Mouse (Mus musculus): ENCODE data around the gene P2rx5. TPM values are rescaled to one million over a fixed set of nuclear protein-coding genes. Genes with fewer than 3 reads are reported as not detected.

The P2rx5 gene
- total and polyA plus RNA-seq, 3 experiments, result 0.21 to 0.83 (median 0.40) TPM

DNA sequence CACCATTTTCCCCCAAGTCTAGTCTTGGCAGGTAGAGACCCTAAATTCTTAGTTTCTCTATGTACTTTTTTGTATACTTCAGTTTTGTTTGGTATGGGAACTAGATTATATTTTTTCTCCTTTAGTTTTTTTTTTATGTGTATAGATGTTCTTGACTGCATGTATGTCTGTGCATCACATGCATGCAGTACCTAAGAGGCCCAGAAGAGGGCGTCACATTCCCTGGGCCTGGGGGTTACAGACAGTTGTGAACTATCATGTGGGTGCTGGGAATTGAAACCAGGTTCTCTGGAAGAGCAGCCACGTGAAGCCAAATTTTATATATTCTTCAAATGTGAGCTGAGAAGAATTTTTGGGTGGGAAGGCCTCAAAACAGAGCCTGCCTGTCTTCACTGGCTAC is 59.5 kb downstream of the P2rx5 start:
- Histone ChIP-seq H3K27me3 (replicated peaks) (peaks cover 20% of the 10 kb centered on the region), H3K4me1 (ENCODE audit: control insufficient read depth in 1 of 2, insufficient read depth in 2 of 2) (no peaks in the 10 kb centered on the region), H3K9me3 (replicated peaks; ENCODE audit: low read length) (peaks cover 5% of the 10 kb centered on the region), H3K4me2 (ENCODE audit: insufficient read depth, low read depth, poor library complexity, severe bottlenecking) (no peak overlapping the region), H3K27ac (ENCODE audit: insufficient read depth, low read depth) (no peak overlapping the region), H3K9ac (ENCODE audit: insufficient read depth, low read depth) (no peak overlapping the region), H3K79me2 (replicated peaks; ENCODE audit: control insufficient read depth, extremely low read depth, insufficient read depth, poor library complexity, severe bottlenecking) (no peaks in the 10 kb centered on the region), H3K4me3 (replicated peaks in 1 of 3; ENCODE audit: low read depth in 2 of 3, low read length in 2 of 3, poor library complexity in 1 of 3) (no peak overlapping the region), H3K36me3 (replicated peaks in 1 of 2; ENCODE audit: control insufficient read depth in 1 of 2, insufficient read depth in 1 of 2, low read length in 1 of 2) (no peaks in the 10 kb centered on the region)
- DNase-seq (ENCODE audit: extremely low read depth), result no peak
- TF ChIP-seq IRF4 (IDR thresholded peaks at IDR 0.05; ENCODE audit: low read depth, low read length) (no peak), CTCF (conservative IDR thresholded peaks at IDR 0.05 in 1 of 2, IDR thresholded peaks at IDR 0.05 in 1 of 2; ENCODE audit: low read depth in 2 of 2, low read length in 2 of 2) (peak in 1 of 2 experiments; percentile 33; a peak in 1 of 4 replicates)
- in situ Hi-C loops (cut with MboI; ENCODE audit: low pct_ligation_motif_present, low pct_unique_long_range_greater_than_20kb, low sequenced_read_pairs), result no loop called here
- dilution Hi-C loops (cut with MboI; ENCODE audit: extremely low pct_ligation_motif_present, extremely low pct_unique_long_range_greater_than_20kb, low sequenced_read_pairs), result no loop called here

DNA sequence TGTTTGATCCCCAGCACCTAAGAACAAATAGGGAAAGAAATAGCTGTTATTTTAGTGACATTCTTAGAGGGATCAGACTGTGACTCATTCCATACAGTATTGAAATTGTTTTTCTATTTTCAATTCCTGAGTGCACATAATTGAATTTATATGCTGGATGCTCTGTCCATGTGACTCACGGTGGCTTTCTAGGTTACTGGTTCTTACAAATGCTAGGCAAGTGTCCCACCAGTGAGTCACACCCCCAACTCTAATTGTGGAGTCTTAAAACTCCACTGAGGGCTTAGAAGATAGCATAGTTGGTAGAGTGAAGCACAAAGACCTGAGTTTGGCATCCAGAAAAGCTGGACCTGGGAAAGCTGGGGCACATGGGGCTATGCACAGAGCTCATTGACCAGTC is 60.4 kb downstream of the P2rx5 start:
- Histone ChIP-seq H3K27ac (ENCODE audit: insufficient read depth, low read depth) (no peak overlapping the region), H3K79me2 (replicated peaks; ENCODE audit: control insufficient read depth, extremely low read depth, insufficient read depth, poor library complexity, severe bottlenecking) (no peaks in the 10 kb centered on the region), H3K27me3 (replicated peaks) (peaks cover 24% of the 10 kb centered on the region), H3K9ac (ENCODE audit: insufficient read depth, low read depth) (no peak overlapping the region), H3K36me3 (replicated peaks in 1 of 2; ENCODE audit: control insufficient read depth in 1 of 2, insufficient read depth in 1 of 2, low read length in 1 of 2) (no peaks in the 10 kb centered on the region), H3K4me1 (ENCODE audit: control insufficient read depth in 1 of 2, insufficient read depth in 2 of 2) (no peaks in the 10 kb centered on the region), H3K4me2 (ENCODE audit: insufficient read depth, low read depth, poor library complexity, severe bottlenecking) (no peak overlapping the region), H3K9me3 (replicated peaks; ENCODE audit: low read length) (peaks cover 5% of the 10 kb centered on the region), H3K4me3 (replicated peaks in 1 of 3; ENCODE audit: low read depth in 2 of 3, low read length in 2 of 3, poor library complexity in 1 of 3) (no peak overlapping the region)
- no peak for TF ChIP-seq MAZ (IDR thresholded peaks at IDR 0.05; ENCODE audit: low read depth, low read length)
- no peak for TF ChIP-seq CHD1 (IDR thresholded peaks at IDR 0.05; ENCODE audit: low read depth, low read length)
- TF ChIP-seq TBP (conservative IDR thresholded peaks at IDR 0.05; ENCODE audit: low read depth, low read length), result no peak
- TF ChIP-seq EP300 (IDR thresholded peaks at IDR 0.05; ENCODE audit: low read length), result no peak
- TF ChIP-seq GABPA (IDR thresholded peaks at IDR 0.05; ENCODE audit: insufficient replicate concordance, low read depth, low read length), result no peak
- TF ChIP-seq HCFC1 (IDR thresholded peaks at IDR 0.05; ENCODE audit: low read depth, low read length), result no peak
- no peak for TF ChIP-seq BHLHE40 (IDR thresholded peaks at IDR 0.05; ENCODE audit: low read depth, low read length)
- TF ChIP-seq ZC3H11A (IDR thresholded peaks at IDR 0.05; ENCODE audit: low read depth, low read length), result no peak
- TF ChIP-seq MEF2A (IDR thresholded peaks at IDR 0.05; ENCODE audit: borderline replicate concordance, low read depth, low read length), result no peak
- TF ChIP-seq PAX5 (IDR thresholded peaks at IDR 0.05; ENCODE audit: low read length), result no peak
- no peak for TF ChIP-seq JUN (IDR thresholded peaks at IDR 0.05; ENCODE audit: insufficient read depth, low read depth, low read length)
- TF ChIP-seq CTCF (conservative IDR thresholded peaks at IDR 0.05 in 1 of 2, IDR thresholded peaks at IDR 0.05 in 1 of 2; ENCODE audit: low read depth in 2 of 2, low read length in 2 of 2), result no peak
- TF ChIP-seq NRF1 (IDR thresholded peaks at IDR 0.05; ENCODE audit: low read depth, low read length), result no peak
- DNase-seq (ENCODE audit: extremely low read depth), result no peak
- in situ Hi-C loops (cut with MboI; ENCODE audit: low pct_ligation_motif_present, low pct_unique_long_range_greater_than_20kb, low sequenced_read_pairs), result no loop called here
- dilution Hi-C loops (cut with MboI; ENCODE audit: extremely low pct_ligation_motif_present, extremely low pct_unique_long_range_greater_than_20kb, low sequenced_read_pairs), result no loop called here

Other genes starting within 250 kb of the P2rx5 start
- gene Atp2a3, start 199.3 kb upstream of the P2rx5 start, total RNA-seq (2012; rRNA removed), result 136 and 218 TPM in 2 replicates
- 44.1 and 61.4 TPM in 2 replicates for gene Atp2a3, start 199.3 kb upstream of the P2rx5 start, total RNA-seq (2014; rRNA removed)
- gene Atp2a3, start 199.3 kb upstream of the P2rx5 start, polyA plus RNA-seq (2012; ENCODE audit: insufficient read length, low read depth), result 255 and 279 TPM in 2 replicates
- 12.3 and 21.5 TPM in 2 replicates for gene P2rx1, start 161.3 kb upstream of the P2rx5 start, total RNA-seq (2012; rRNA removed)
- gene P2rx1, start 161.3 kb upstream of the P2rx5 start, total RNA-seq (2014; rRNA removed), result 15.9 and 18.9 TPM in 2 replicates
- gene P2rx1, start 161.3 kb upstream of the P2rx5 start, polyA plus RNA-seq (2012; ENCODE audit: insufficient read length, low read depth), result 22.8 and 23.3 TPM in 2 replicates
- gene Camkk1, start 141.4 kb upstream of the P2rx5 start, total RNA-seq (2012; rRNA removed), result 8.2 and 9.1 TPM in 2 replicates
- gene Camkk1, start 141.4 kb upstream of the P2rx5 start, total RNA-seq (2014; rRNA removed), result 5.1 and 6.8 TPM in 2 replicates
- gene Camkk1, start 141.4 kb upstream of the P2rx5 start, polyA plus RNA-seq (2012; ENCODE audit: insufficient read length, low read depth), result 5.0 and 5.4 TPM in 2 replicates
- gene Ncbp3, start 112.6 kb upstream of the P2rx5 start, total RNA-seq (2012; rRNA removed), result 12.1 and 13.0 TPM in 2 replicates
- 11.9 and 12.1 TPM in 2 replicates for gene Ncbp3, start 112.6 kb upstream of the P2rx5 start, total RNA-seq (2014; rRNA removed)
- gene Ncbp3, start 112.6 kb upstream of the P2rx5 start, polyA plus RNA-seq (2012; ENCODE audit: insufficient read length, low read depth), result 13.9 and 15.0 TPM in 2 replicates
- gene Itgae, start 69.8 kb upstream of the P2rx5 start, total RNA-seq (2012; rRNA removed), result 0.21 TPM in 2 replicates
- 0.17 and 0.27 TPM in 2 replicates for gene Itgae, start 69.8 kb upstream of the P2rx5 start, total RNA-seq (2014; rRNA removed)
- 0.26 and 0.37 TPM in 2 replicates for gene Itgae, start 69.8 kb upstream of the P2rx5 start, polyA plus RNA-seq (2012; ENCODE audit: insufficient read length, low read depth)
- 15.7 and 21.7 TPM in 2 replicates for gene Haspin, start 22.1 kb upstream of the P2rx5 start, total RNA-seq (2012; rRNA removed)
- gene Haspin, start 22.1 kb upstream of the P2rx5 start, total RNA-seq (2014; rRNA removed), result 18.2 and 18.6 TPM in 2 replicates
- 24.1 and 27.0 TPM in 2 replicates for gene Haspin, start 22.1 kb upstream of the P2rx5 start, polyA plus RNA-seq (2012; ENCODE audit: insufficient read length, low read depth)
- gene Emc6, start 16.6 kb downstream of the P2rx5 start, total RNA-seq (2012; rRNA removed), result 123 and 124 TPM in 2 replicates
- gene Emc6, start 16.6 kb downstream of the P2rx5 start, total RNA-seq (2014; rRNA removed), result 252 and 292 TPM in 2 replicates
- 138 and 176 TPM in 2 replicates for gene Emc6, start 16.6 kb downstream of the P2rx5 start, polyA plus RNA-seq (2012; ENCODE audit: insufficient read length, low read depth)
- gene Tax1bp3, start 16.7 kb downstream of the P2rx5 start, total RNA-seq (2012; rRNA removed), result 2.8 and 3.3 TPM in 2 replicates
- gene Tax1bp3, start 16.7 kb downstream of the P2rx5 start, total RNA-seq (2014; rRNA removed), result 2.5 and 2.6 TPM in 2 replicates
- gene Tax1bp3, start 16.7 kb downstream of the P2rx5 start, polyA plus RNA-seq (2012; ENCODE audit: insufficient read length, low read depth), result 3.3 and 3.5 TPM in 2 replicates
- 4.8 and 5.2 TPM in 2 replicates for gene Ctns, start 38.6 kb downstream of the P2rx5 start, total RNA-seq (2012; rRNA removed)
- gene Ctns, start 38.6 kb downstream of the P2rx5 start, total RNA-seq (2014; rRNA removed), result 5.8 and 5.9 TPM in 2 replicates
- 4.5 and 5.2 TPM in 2 replicates for gene Ctns, start 38.6 kb downstream of the P2rx5 start, polyA plus RNA-seq (2012; ENCODE audit: insufficient read length, low read depth)
- 1.5 and 1.8 TPM in 2 replicates for gene Shpk, start 39.0 kb downstream of the P2rx5 start, total RNA-seq (2012; rRNA removed)
- gene Shpk, start 39.0 kb downstream of the P2rx5 start, total RNA-seq (2014; rRNA removed), result 1.3 and 1.4 TPM in 2 replicates
- gene Shpk, start 39.0 kb downstream of the P2rx5 start, polyA plus RNA-seq (2012; ENCODE audit: insufficient read length, low read depth), result 0.76 and 0.83 TPM in 2 replicates
- gene Trpv1, start 73.9 kb downstream of the P2rx5 start, total RNA-seq (2012; rRNA removed), result 0.04 and 0.08 TPM in 2 replicates
- 0.13 TPM in 1 of 2 replicates, not detected in the other for gene Trpv1, start 73.9 kb downstream of the P2rx5 start, total RNA-seq (2014; rRNA removed)
- not detected in 2 replicates for gene Trpv1, start 73.9 kb downstream of the P2rx5 start, polyA plus RNA-seq (2012; ENCODE audit: insufficient read length, low read depth)
- under 0.01 TPM in 1 of 2 replicates, not detected in the other for gene Trpv3, start 107.0 kb downstream of the P2rx5 start, total RNA-seq (2012; rRNA removed)
- gene Trpv3, start 107.0 kb downstream of the P2rx5 start, total RNA-seq (2014; rRNA removed), result not detected in 2 replicates
- gene Trpv3, start 107.0 kb downstream of the P2rx5 start, polyA plus RNA-seq (2012; ENCODE audit: insufficient read length, low read depth), result not detected in 2 replicates
- gene Aspa, start 169.2 kb downstream of the P2rx5 start, total RNA-seq (2012; rRNA removed), result not detected in 2 replicates
- not detected in 2 replicates for gene Aspa, start 169.2 kb downstream of the P2rx5 start, total RNA-seq (2014; rRNA removed)
- gene Aspa, start 169.2 kb downstream of the P2rx5 start, polyA plus RNA-seq (2012; ENCODE audit: insufficient read length, low read depth), result not detected in 2 replicates
- gene Gm49340, start 169.3 kb downstream of the P2rx5 start, total RNA-seq (2012; rRNA removed), result not detected in 2 replicates
- gene Gm49340, start 169.3 kb downstream of the P2rx5 start, total RNA-seq (2014; rRNA removed), result not detected in 2 replicates
- not detected in 2 replicates for gene Gm49340, start 169.3 kb downstream of the P2rx5 start, polyA plus RNA-seq (2012; ENCODE audit: insufficient read length, low read depth)
- gene Spata22, start 169.3 kb downstream of the P2rx5 start, total RNA-seq (2012; rRNA removed), result not detected in 2 replicates
- gene Spata22, start 169.3 kb downstream of the P2rx5 start, total RNA-seq (2014; rRNA removed), result not detected in 2 replicates
- gene Spata22, start 169.3 kb downstream of the P2rx5 start, polyA plus RNA-seq (2012; ENCODE audit: insufficient read length, low read depth), result not detected in 2 replicates
- not detected in 2 replicates for gene Olfr20, start 190.4 kb downstream of the P2rx5 start, total RNA-seq (2012; rRNA removed)
- not detected in 2 replicates for gene Olfr20, start 190.4 kb downstream of the P2rx5 start, total RNA-seq (2014; rRNA removed)
- gene Olfr20, start 190.4 kb downstream of the P2rx5 start, polyA plus RNA-seq (2012; ENCODE audit: insufficient read length, low read depth), result not detected in 2 replicates
- not detected in 2 replicates for gene Olfr376, start 210.8 kb downstream of the P2rx5 start, total RNA-seq (2012; rRNA removed)
- not detected in 2 replicates for gene Olfr376, start 210.8 kb downstream of the P2rx5 start, total RNA-seq (2014; rRNA removed)
- gene Olfr376, start 210.8 kb downstream of the P2rx5 start, polyA plus RNA-seq (2012; ENCODE audit: insufficient read length, low read depth), result not detected in 2 replicates
- gene Olfr1, start 239.2 kb downstream of the P2rx5 start, total RNA-seq (2012; rRNA removed), result not detected in 2 replicates
- not detected in 2 replicates for gene Olfr1, start 239.2 kb downstream of the P2rx5 start, total RNA-seq (2014; rRNA removed)
- not detected in 2 replicates for gene Olfr1, start 239.2 kb downstream of the P2rx5 start, polyA plus RNA-seq (2012; ENCODE audit: insufficient read length, low read depth)

All from CH12.LX (cell line).